Mouse (Mus musculus): ENCODE data around the gene Spata1. TPM values are rescaled to one million over a fixed set of nuclear protein-coding genes. Genes with fewer than 3 reads are reported as not detected.
A peak's percentile ranks its signal among the peaks of the same experiment; 100 is the strongest.

The Spata1 gene
- polyA plus RNA-seq, 1 experiment: 0.56 TPM

GRCm38 (mm10) chr3:146501601-146502123 lies 2.1 kb upstream of the Spata1 start:
- Histone ChIP-seq H3K4me1 (peaks cover 46% of the 10 kb centered on the region), H3K9me3 (no peaks in the 10 kb centered on the region), H3K27me3 (replicated peaks) (no peaks in the 10 kb centered on the region), H3K36me3 (replicated peaks; ENCODE audit: low read length) (peaks cover 53% of the 10 kb centered on the region), H3K4me3 (replicated peaks) (peak overlapping the region; percentile 95)
- TF ChIP-seq FLI1 (IDR thresholded peaks at IDR 0.05; ENCODE audit: low read length) (no peak), GATA1 (IDR thresholded peaks at IDR 0.05; ENCODE audit: borderline replicate concordance, low read length) (no peak)

DNA sequence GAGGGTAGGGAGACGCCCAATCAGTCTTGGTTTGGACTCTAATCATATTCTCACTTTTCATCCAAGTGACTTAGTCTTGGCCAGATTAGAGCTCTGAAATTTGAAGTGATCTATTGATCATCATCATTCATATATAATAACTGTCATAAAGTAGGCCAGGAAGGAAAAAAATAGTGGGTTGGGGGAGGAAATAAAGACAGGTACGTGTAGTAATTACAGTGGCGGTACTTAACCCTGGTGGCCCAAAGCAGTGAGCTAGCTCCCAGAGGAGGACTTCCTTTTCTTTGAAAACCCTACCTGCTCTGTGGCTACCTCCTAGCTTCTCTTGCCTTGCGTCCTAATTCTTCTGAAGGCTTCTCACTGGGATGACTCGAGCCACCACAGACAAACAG lies 1.3 kb upstream of the Spata1 start:
- TF ChIP-seq FLI1 (IDR thresholded peaks at IDR 0.05; ENCODE audit: low read length): no peak
- TF ChIP-seq GATA1 (IDR thresholded peaks at IDR 0.05; ENCODE audit: borderline replicate concordance, low read length): no peak
- H3K27me3 ChIP-seq (replicated peaks): no peaks in the 10 kb centered on the region
- H3K4me3 ChIP-seq (replicated peaks): peak overlapping the region; percentile 95
- peaks cover 45% of the 10 kb centered on the region for H3K36me3 ChIP-seq (replicated peaks; ENCODE audit: low read length)
- H3K4me1 ChIP-seq: peaks cover 46% of the 10 kb centered on the region
- no peaks in the 10 kb centered on the region for H3K9me3 ChIP-seq

DNA sequence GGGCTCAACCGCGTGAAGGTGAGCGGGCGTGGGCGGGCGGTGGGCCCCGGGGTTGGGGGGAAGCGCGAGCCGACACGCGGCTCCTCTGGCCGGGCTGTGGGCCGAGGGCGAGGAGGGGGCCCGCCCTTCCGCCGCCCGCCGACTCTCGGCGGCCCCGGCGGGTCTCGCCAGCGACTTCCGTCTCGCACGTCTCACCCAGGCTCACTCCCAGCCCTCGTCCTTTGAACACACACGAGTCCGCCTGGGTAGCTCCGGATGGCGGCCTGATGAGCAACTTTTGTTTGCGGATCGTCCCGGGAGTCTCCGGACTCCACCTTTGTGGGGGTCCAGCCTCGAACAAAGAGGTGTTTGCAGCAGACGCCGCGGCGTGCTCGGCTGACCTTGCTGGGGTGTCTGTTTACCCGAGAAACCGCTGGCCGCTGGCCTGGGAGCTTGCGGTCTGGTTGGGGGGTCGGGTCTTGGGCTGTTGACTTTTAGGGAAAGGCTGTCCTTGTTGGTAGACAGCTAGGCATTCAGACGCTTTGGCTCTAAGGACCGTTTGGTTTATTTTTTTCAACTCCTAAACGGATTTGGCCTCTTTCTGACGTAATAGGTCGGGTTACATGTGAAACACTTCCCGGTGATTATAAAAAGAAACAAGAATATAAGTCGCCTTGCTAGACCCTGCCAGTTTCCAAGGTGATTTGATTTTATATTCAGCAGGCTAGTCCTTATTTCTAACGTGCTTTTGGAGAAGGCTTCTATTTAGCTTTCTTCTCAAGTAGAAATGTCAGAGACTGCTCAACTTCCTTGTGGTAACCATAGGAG lies 653 bp upstream of the Spata1 start:
- Histone ChIP-seq H3K27me3 (replicated peaks) (no peaks in the 10 kb centered on the region), H3K36me3 (replicated peaks; ENCODE audit: low read length) (peaks cover 39% of the 10 kb centered on the region), H3K9me3 (no peaks in the 10 kb centered on the region), H3K4me1 (peaks cover 46% of the 10 kb centered on the region), H3K4me3 (replicated peaks) (peak overlapping the region; percentile 95)
- TF ChIP-seq FLI1 (IDR thresholded peaks at IDR 0.05; ENCODE audit: low read length) (no peak), GATA1 (IDR thresholded peaks at IDR 0.05; ENCODE audit: borderline replicate concordance, low read length) (no peak)

- Histone ChIP-seq H3K27me3 (replicated peaks) (no peaks in the 10 kb centered on the region), H3K9me3 (no peaks in the 10 kb centered on the region), H3K4me1 (peaks cover 41% of the 10 kb centered on the region), H3K36me3 (replicated peaks; ENCODE audit: low read length) (peaks cover 27% of the 10 kb centered on the region), H3K4me3 (replicated peaks) (peak overlapping the region; percentile 95)
- no peak for TF ChIP-seq FLI1 (IDR thresholded peaks at IDR 0.05; ENCODE audit: low read length)
- TF ChIP-seq GATA1 (IDR thresholded peaks at IDR 0.05; ENCODE audit: borderline replicate concordance, low read length): no peak
These were observed 564 bp downstream of the Spata1 start for GRCm38 (mm10) chr3:146498989-146499388.

DNA sequence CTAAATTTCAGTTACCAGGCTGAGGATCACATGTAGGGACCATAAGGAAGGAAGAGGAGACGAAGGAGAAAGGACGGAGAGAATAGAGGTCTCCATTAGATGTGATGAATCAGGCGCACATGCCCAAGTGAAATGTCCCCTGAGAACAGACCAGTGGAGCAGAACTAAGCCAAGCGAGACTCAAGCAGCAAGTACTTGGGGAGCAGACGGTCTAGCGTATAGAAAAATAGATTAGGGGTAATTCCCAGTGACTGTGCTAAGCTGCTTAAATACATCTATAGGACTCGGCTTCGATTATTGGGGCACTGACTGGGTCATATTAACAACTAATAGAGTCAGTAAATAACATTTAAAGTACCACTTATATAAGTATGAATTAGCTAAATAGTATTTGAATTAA lies 4.6 kb downstream of the Spata1 start:
- Histone ChIP-seq H3K4me1 (peaks cover 17% of the 10 kb centered on the region; the same call in 1 of the 2 replicates), H3K36me3 (replicated peaks; ENCODE audit: low read length) (no peaks in the 10 kb centered on the region), H3K9me3 (no peaks in the 10 kb centered on the region), H3K27me3 (replicated peaks) (no peaks in the 10 kb centered on the region), H3K4me3 (replicated peaks) (no peak overlapping the region)
- TF ChIP-seq GATA1 (IDR thresholded peaks at IDR 0.05; ENCODE audit: borderline replicate concordance, low read length): no peak
- no peak for TF ChIP-seq FLI1 (IDR thresholded peaks at IDR 0.05; ENCODE audit: low read length)

DNA sequence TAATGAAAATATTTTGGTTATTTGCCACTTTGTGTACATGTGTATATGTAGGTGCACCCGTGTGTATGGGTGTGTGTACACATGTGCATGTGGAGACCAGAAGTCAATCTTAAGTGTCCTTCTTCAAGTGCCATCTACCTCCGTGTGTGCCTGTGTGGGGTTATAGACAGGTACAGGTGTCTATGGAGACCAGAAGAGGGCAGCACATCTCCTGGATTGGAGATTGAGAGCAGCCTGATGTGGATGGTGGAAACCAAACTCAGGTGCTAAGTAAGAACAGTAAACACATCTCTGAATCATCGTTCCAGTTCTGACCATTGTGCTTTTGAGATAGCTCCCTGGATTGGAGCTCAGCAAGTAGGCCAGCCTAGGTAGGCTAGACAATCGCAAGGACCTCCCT lies 13.1 kb downstream of the Spata1 start:
- Histone ChIP-seq H3K4me3 (replicated peaks) (no peak overlapping the region), H3K9me3 (peaks cover 4% of the 10 kb centered on the region; the same call in 1 of the 2 replicates), H3K27me3 (replicated peaks) (no peaks in the 10 kb centered on the region), H3K4me1 (peaks cover 3% of the 10 kb centered on the region; the same call in 1 of the 2 replicates), H3K36me3 (replicated peaks; ENCODE audit: low read length) (peaks cover 7% of the 10 kb centered on the region)
- TF ChIP-seq GATA1 (IDR thresholded peaks at IDR 0.05; ENCODE audit: borderline replicate concordance, low read length) (no peak), FLI1 (IDR thresholded peaks at IDR 0.05; ENCODE audit: low read length) (no peak)

DNA sequence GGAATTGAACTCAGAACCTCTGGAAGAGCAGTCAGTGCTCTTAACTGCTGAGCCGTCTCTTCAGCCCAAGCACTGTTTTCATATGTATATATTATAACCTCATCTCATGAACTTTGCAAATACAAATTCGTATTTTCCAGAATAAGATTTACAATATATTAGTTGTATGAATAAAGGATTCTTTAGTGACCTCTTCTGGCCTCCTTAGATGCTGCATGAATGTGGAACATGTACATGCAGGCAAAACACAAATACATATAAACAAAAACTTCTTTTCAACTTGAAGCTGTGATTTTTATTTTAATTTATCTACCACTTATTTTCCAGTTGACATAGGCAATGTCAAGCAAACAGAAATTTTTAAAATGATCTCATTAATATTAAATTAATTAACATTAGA lies 17.5 kb downstream of the Spata1 start:
- Histone ChIP-seq H3K36me3 (replicated peaks; ENCODE audit: low read length) (peaks cover 7% of the 10 kb centered on the region), H3K4me3 (replicated peaks) (no peak overlapping the region), H3K27me3 (replicated peaks) (no peaks in the 10 kb centered on the region), H3K9me3 (peaks cover 4% of the 10 kb centered on the region; the same call in 1 of the 2 replicates), H3K4me1 (no peaks in the 10 kb centered on the region)
- no peak for TF ChIP-seq FLI1 (IDR thresholded peaks at IDR 0.05; ENCODE audit: low read length)
- no peak for TF ChIP-seq GATA1 (IDR thresholded peaks at IDR 0.05; ENCODE audit: borderline replicate concordance, low read length)

GRCm38 (mm10) chr3:146474428-146474827 lies 25.1 kb downstream of the Spata1 start:
- no peaks in the 10 kb centered on the region for H3K27me3 ChIP-seq (replicated peaks)
- TF ChIP-seq FLI1 (IDR thresholded peaks at IDR 0.05; ENCODE audit: low read length): no peak
- TF ChIP-seq GATA1 (IDR thresholded peaks at IDR 0.05; ENCODE audit: borderline replicate concordance, low read length): no peak
- no peak overlapping the region for H3K4me3 ChIP-seq (replicated peaks)
- H3K4me1 ChIP-seq: no peaks in the 10 kb centered on the region
- peaks cover 3% of the 10 kb centered on the region for H3K9me3 ChIP-seq
- peaks cover 3% of the 10 kb centered on the region for H3K36me3 ChIP-seq (replicated peaks; ENCODE audit: low read length)

- TF ChIP-seq GATA1 (IDR thresholded peaks at IDR 0.05; ENCODE audit: borderline replicate concordance, low read length): no peak
- TF ChIP-seq FLI1 (IDR thresholded peaks at IDR 0.05; ENCODE audit: low read length): no peak
- Histone ChIP-seq H3K9me3 (peaks cover 3% of the 10 kb centered on the region), H3K4me3 (replicated peaks) (no peak overlapping the region)
These were observed 25.8 kb downstream of the Spata1 start for GRCm38 (mm10) chr3:146473741-146474140.

GRCm38 (mm10) chr3:146472657-146473056 lies 26.9 kb downstream of the Spata1 start:
- peaks cover 3% of the 10 kb centered on the region for H3K9me3 ChIP-seq
- no peaks in the 10 kb centered on the region for H3K4me1 ChIP-seq
- TF ChIP-seq FLI1 (IDR thresholded peaks at IDR 0.05; ENCODE audit: low read length) (no peak), GATA1 (IDR thresholded peaks at IDR 0.05; ENCODE audit: borderline replicate concordance, low read length) (no peak)
- no peak overlapping the region for H3K4me3 ChIP-seq (replicated peaks)
- H3K27me3 ChIP-seq (replicated peaks): no peaks in the 10 kb centered on the region
- peaks cover 3% of the 10 kb centered on the region for H3K36me3 ChIP-seq (replicated peaks; ENCODE audit: low read length)

More at GRCm38 (mm10) chr3:146473741-146474140, 25.8 kb downstream of the Spata1 start:
- Histone ChIP-seq H3K27me3 (replicated peaks) (no peaks in the 10 kb centered on the region), H3K4me1 (no peaks in the 10 kb centered on the region), H3K36me3 (replicated peaks; ENCODE audit: low read length) (peaks cover 3% of the 10 kb centered on the region)
